Mouse (Mus musculus) R1 (cell line): Measurements from ENCODE around the gene Rps29.
A peak's percentile ranks its signal among the peaks of the same experiment; 100 is the strongest.
"Not testable (repeated sequence)": the region's sequence is repeated elsewhere in the genome, so short reads cannot be mapped to it uniquely, and the experiment has no call there.

Experiments
- DNase-seq: peaks from one replicate; pipeline ENCODE4 v3.0.0-alpha.2; 2018; ENCODE audit warnings: low read depth, low spot score

Rps29 gene

GRCm38 (mm10) chr12:69179371-69179770 is 20.4 kb upstream of the Rps29 start:
- peak; percentile 86 for DNase-seq

DNA sequence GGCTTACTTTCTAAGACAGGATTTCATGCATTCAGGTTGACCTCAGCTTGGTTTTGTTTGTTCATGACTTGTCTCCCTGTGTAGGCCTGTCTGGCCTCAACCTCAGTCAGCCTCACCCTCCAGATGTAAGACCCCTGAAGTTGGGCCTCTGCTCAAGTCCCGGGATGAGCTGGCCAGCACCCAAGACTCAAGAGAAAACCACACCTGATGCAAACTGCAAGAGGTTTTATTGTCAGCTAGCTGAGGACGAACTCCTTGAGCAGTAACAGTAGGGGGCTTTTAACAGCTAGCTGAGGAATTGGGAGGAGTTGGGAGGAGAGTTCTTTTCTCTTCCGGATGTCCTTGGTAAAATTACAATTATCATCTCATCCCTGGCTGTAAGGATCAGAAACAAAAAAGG is 18.5 kb upstream of the Rps29 start:
- peak; percentile 78 for DNase-seq

GRCm38 (mm10) chr12:69175975-69176374 is 17.0 kb upstream of the Rps29 start:
- DNase-seq: no peak

- no peak for DNase-seq
Observed at GRCm38 (mm10) chr12:69171307-69171706, 12.3 kb upstream of the Rps29 start.

- peak; percentile 89 for DNase-seq
Observed at GRCm38 (mm10) chr12:69168461-69169106, 9.6 kb upstream of the Rps29 start, which contains the start of gene Lrr1. Gene Lrr1 (plus strand): TSS chr12:69168814.

DNA sequence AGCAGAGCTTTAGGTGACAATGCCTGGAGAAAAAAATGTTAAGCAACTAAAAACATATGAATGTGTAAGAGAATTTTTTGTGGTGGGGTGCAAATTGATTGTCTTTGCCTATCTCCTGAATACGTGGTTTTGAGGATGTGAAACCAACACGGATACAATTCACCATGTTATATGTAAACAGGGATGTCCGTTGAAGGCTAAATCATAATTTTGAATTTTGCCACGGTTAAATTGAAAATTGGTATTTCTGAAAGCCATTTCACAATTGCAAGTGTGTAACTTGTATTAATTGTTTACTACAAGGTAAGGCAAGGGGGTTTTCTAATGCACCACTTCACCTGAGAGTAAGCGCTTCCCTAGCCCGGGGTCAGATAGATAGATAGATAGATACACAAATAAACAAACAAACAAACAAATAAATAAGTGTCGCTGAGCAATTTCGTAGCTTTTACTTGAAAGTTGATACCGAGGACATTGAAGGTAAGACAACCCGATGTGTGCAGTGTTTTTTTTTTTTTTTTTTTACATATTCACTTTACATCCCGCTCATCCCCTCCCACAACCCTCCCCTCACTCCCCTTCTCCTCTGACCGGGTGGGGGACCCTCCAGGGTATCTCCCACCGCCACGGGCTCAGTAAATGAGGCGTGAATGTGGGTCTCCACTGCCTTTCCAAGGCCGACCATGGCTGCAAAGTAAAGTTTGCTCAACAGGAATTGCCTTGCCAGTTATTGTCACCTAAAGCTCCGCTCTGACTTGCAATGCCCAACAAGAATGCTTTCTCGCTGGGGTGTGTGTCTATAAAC is 8.9 kb upstream of the Rps29 start:
- DNase-seq: no peak

GRCm38 (mm10) chr12:69166861-69167581 is 8.0 kb upstream of the Rps29 start:
- not testable (repeated sequence) for DNase-seq

- DNase-seq: peak; percentile 52
Observed at GRCm38 (mm10) chr12:69164904-69165303, 5.9 kb upstream of the Rps29 start.

GRCm38 (mm10) chr12:69163586-69163985 is 4.6 kb upstream of the Rps29 start:
- not testable (repeated sequence) for DNase-seq

- DNase-seq: not testable (repeated sequence)
Observed at GRCm38 (mm10) chr12:69160677-69161076, 1.7 kb upstream of the Rps29 start.

GRCm38 (mm10) chr12:69159578-69159940 is 573 bp upstream of the Rps29 start:
- peak; percentile 90 for DNase-seq

- peak; percentile 38 for DNase-seq
Observed at GRCm38 (mm10) chr12:69158366-69158764, 621 bp downstream of the Rps29 start.

- peak; percentile 38 for DNase-seq
Observed at GRCm38 (mm10) chr12:69157107-69157506, 1.9 kb downstream of the Rps29 start.

DNA sequence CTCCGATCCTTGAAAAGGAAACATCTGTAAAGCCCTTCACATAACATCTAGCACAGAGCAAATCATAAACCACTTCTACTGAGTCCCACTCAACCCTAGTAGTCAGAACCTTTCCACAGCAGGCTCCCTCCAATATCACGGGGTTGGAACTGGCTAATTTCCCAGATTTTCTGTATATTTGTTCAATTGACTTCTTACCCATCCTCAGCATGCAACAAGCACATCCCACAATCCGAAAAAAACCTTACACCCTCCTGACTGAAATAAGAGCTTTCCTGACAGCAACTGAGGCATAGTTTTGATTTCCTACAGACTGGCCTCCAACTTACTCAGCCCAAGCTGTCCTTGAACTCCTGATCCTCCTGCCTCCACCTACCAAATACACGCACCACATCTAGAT is 2.5 kb downstream of the Rps29 start:
- DNase-seq: no peak

DNA sequence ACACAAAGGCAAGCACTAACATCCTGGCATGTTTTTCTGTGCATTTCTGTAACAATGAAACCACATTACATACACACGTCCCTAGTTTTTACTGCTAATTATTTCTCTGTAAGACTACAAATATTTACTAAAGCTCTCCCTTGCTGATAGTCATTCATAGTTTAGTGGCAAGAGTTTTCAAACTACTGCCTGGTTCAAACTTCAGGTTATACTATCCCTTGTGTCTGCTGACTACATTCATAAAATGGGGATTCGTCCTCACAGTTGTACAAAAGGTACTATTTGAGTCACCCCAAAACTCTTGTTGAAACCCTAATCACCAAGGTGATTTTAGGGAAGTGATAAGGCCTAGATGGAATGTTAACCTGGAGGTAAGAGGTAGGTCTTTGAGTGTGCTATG is 3.1 kb downstream of the Rps29 start:
- no peak for DNase-seq

DNA sequence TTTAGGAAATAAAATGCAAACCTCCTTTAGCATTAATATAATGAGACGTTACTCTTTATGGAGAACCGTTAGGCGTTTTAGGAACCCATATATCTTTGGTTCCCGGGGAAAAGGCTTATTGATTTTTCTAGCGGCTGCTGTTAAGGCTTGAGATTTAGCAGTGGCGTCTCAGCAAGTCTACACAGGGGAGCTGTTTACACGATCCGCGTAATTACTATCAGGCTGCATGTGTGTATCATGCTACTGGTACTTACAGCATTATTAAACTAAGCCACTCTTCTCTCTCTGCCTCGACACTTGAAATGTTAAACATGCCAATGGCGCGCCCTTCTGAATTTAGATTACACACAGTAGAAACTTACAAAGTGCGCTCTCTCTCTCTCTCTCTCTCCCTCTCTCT is 8.9 kb downstream of the Rps29 start:
- DNase-seq: no peak

DNA sequence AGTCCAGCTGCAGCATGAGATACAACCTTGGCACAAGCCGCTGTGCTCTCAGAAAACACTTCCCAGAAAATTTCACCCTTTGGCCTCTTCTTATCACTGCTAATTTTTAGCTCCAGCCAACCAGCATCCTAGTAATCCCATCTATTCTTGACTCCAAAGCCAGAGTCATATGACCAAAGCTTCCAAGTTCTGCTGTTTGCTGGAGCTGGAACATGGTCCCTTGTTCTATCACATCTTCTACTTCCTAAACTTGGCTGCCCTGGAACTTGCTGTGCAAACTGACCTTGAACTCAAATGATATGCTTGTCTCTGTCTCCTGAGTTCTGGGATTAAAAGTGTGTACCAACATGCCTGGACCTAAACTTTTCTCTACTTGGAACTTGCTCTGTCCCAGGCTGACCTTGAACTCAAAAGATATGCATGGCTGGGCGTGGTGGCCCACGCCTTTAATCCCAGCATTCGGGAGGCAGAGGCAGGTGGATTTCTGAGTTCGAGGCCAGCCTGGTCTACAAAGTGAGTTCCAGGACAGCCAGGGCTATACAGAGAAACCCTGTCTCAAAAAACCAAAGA is 11.7 kb downstream of the Rps29 start:
- peak; percentile 52 for DNase-seq

GRCm38 (mm10) chr12:69143460-69143859 is 15.5 kb downstream of the Rps29 start:
- DNase-seq: no peak

DNA sequence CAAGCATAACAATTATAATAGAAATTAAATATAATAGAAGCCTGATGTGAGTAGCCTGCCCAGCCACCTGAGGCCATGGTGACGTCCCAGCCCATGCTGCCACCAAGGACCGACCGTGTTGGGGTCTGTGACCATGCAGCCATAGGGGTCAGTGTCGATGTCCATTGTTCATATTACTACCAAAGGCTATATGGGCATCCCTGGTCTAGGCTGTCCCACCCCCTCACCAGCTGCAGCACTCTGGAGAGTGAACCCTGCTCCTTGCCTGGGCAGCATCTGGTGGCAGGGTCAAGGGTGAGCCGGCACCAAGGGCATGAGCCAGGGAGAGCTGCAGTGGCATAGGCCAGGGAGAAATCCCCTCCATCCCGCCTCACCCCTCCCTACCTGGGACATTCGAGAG is 19.1 kb downstream of the Rps29 start:
- DNase-seq: no peak

- DNase-seq: no peak
Observed at GRCm38 (mm10) chr12:69139201-69139600, 19.8 kb downstream of the Rps29 start.

DNA sequence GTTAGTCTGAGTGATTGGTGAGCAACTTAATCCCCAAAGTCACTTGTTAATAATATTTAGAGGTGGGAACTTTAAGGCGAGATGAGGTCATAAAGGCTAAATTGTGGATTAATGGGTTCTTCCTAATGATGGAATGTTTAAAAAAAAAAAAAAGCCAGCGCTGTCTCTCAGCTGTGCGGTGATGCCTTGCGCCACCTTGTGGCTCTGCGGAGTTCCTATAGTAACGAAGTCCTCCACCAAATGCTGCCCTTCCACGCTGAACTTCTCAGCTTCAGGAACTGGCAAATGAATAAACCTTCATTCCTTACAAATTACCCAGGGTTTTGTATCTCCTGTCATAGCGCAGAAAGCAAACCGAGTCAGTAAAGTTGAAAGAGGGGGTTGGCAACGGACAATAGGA is 27.0 kb downstream of the Rps29 start:
- DNase-seq: peak; percentile 53

DNA sequence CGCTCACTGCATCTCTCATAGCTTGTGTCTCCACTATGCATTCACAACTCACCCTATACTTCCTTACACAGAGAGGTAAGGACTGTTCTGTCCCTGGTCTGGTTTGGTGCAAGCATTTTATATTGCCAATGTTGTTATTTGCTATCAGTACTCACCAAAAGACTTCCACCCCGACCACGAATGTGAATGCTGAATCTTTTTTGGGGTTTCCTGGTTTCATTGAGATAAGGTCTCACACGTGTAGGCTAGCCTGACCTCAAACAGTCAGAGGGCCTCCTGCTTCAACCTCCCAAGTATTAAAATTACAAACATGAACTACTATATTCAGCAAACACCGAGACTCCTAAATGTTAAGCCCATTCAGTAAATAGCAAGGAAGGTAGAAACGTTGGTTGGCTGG is 27.7 kb downstream of the Rps29 start:
- no peak for DNase-seq
